Mouse (Mus musculus): ENCODE data around the gene Abca6. TPM values are rescaled to one million over a fixed set of nuclear protein-coding genes. Genes with fewer than 3 reads are reported as not detected.

Gene Abca6
- polyA plus RNA-seq, 1 experiment from 2014 or later, result 0.17 TPM

DNA sequence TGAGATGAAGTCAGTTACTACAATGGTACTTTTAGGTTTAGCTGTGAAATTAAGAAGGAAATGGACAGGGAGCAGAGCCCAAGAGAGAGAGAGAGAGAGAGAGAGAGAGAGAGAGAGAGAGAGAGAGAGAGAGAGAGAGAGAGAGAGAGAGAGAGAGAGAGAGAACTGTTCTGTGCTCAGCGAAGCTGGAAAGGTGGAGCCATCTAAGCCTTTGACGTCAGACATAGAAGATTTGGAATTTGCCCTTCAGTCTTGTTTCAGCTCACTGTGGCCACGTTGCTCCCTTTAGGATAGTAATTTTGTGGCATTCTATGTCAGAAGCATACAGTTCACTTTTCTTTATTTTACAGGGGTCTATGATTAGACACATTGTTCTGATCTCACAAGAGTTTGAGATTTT, 10.3 kb upstream of the Abca6 start:
- no peak overlapping the region for H3K4me2 ChIP-seq
- H3K9ac ChIP-seq, result no peak overlapping the region
- WGBS, result 86% methylated on average over 3 of the region's 3 CpGs
- no peaks in the 10 kb centered on the region for H3K27me3 ChIP-seq (replicated peaks)
- H3K36me3 ChIP-seq (replicated peaks), result no peaks in the 10 kb centered on the region
- no peak overlapping the region for H3K4me3 ChIP-seq
- H3K27ac ChIP-seq, result no peak overlapping the region
- no peaks in the 10 kb centered on the region for H3K9me3 ChIP-seq
- ATAC-seq (replicated peaks), result no peak
- no peaks in the 10 kb centered on the region for H3K4me1 ChIP-seq

DNA sequence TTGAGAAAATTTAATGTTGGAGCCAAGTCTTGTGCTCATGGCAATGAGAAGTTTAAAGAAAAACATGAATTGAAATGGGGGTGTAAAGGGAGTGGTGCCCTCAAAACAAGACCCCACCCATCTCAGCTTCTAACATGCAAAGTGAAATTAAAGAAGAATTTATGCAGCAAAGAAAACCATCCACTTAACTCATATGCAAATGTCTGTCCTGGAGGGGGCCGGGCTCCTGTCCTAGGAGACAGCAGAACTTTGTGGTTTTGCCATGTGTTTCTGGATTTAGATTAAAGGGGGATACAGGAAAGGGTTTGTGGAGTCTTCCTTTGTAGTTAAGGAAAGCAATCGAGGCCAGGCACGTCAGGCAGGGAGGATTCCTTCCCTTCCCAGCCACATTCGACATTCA, 6.3 kb upstream of the Abca6 start:
- H3K27ac ChIP-seq, result no peak overlapping the region
- no peaks in the 10 kb centered on the region for H3K9me3 ChIP-seq
- H3K4me2 ChIP-seq, result no peak overlapping the region
- 82% methylated on average over 4 of the region's 4 CpGs for WGBS
- H3K4me1 ChIP-seq, result no peaks in the 10 kb centered on the region
- no peak overlapping the region for H3K9ac ChIP-seq
- H3K27me3 ChIP-seq (replicated peaks), result no peaks in the 10 kb centered on the region
- ATAC-seq (replicated peaks), result no peak
- no peak overlapping the region for H3K4me3 ChIP-seq
- no peaks in the 10 kb centered on the region for H3K36me3 ChIP-seq (replicated peaks)

DNA sequence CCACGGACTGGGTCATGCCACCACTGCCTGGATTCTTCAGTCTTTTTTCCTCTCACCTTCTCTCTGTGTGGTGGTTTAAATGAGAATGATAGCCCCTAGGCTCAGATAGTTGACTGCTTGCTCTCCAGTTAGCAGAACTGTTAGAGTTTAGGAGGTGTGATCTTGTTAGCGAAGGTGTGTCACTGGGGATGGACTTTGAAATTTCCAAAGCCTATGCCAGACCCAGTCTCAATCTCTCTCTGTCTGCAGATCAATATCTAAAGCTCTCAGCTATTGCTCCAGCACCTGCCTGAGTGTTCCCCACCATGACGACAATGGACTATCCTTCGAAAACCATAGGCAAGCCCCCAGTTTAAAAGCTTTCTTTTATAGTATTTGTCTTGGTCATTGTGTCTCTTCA, 5.5 kb upstream of the Abca6 start:
- H3K4me1 ChIP-seq, result no peaks in the 10 kb centered on the region
- H3K27ac ChIP-seq, result no peak overlapping the region
- 96% methylated on average over 4 of the region's 4 CpGs for WGBS

DNA sequence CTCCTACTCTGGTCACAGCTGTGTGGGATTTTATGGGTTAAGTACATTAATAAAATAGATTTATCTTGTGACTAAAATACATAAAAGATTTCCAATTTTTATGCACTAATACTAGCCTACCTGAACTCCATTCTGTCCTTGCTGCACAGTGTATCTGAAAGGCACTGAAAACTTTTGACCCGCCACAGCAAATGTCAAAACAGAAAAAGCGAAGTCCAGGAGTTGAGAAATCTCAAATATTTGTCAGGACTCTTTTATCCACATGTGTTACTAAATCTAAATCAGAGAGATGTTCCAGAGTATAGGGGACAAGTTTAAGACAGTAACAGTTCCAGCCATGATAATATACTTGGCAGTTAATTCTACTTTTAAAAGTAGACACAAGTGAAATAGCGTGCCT, 680 bp upstream of the Abca6 start:
- Histone ChIP-seq H3K4me2 (no peak overlapping the region), H3K4me1 (0 out of 2 replicates have a peak, but pooled peaks cover 4% of the 10 kb centered on the region), H3K4me3 (no peak overlapping the region), H3K9ac (no peak overlapping the region), H3K27ac (no peak overlapping the region), H3K36me3 (replicated peaks) (no peaks in the 10 kb centered on the region), H3K27me3 (replicated peaks) (no peaks in the 10 kb centered on the region), H3K9me3 (no peaks in the 10 kb centered on the region)
- no peak for ATAC-seq (replicated peaks)
- WGBS, result 87% methylated on average over 3 of the region's 3 CpGs

More for the DNA sequence above, 5.5 kb upstream of the Abca6 start:
- H3K9me3 ChIP-seq, result no peaks in the 10 kb centered on the region
- ATAC-seq (replicated peaks), result no peak
- H3K9ac ChIP-seq, result no peak overlapping the region
- no peak overlapping the region for H3K4me2 ChIP-seq
- H3K36me3 ChIP-seq (replicated peaks), result no peaks in the 10 kb centered on the region
- H3K27me3 ChIP-seq (replicated peaks), result no peaks in the 10 kb centered on the region
- H3K4me3 ChIP-seq, result no peak overlapping the region

DNA sequence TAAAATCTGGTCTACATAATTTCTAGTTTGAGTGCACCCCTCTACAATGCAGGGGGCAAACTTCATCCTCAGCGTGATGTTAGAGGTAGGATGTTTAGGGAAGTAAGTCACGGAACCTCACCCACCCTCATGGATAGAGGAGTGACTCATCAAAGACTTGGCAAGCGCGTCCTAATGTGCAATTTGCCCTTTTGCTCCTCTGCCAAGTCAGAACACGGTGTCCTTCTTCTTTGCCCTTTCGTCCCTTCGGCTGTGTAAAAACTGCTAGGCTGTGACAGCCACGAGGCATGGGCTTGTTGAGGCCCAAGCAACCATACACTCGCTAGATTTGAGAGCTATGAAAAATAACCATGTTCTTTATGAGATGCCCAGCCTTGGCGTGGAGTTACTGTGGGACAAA, 6.8 kb downstream of the Abca6 start:
- Histone ChIP-seq H3K27me3 (replicated peaks) (no peaks in the 10 kb centered on the region), H3K4me2 (no peak overlapping the region), H3K4me1 (no peaks in the 10 kb centered on the region), H3K36me3 (replicated peaks) (no peaks in the 10 kb centered on the region), H3K27ac (no peak overlapping the region), H3K9ac (no peak overlapping the region), H3K9me3 (no peaks in the 10 kb centered on the region), H3K4me3 (no peak overlapping the region)
- 92% methylated on average over 10 of the region's 10 CpGs for WGBS
- no peak for ATAC-seq (replicated peaks)

DNA sequence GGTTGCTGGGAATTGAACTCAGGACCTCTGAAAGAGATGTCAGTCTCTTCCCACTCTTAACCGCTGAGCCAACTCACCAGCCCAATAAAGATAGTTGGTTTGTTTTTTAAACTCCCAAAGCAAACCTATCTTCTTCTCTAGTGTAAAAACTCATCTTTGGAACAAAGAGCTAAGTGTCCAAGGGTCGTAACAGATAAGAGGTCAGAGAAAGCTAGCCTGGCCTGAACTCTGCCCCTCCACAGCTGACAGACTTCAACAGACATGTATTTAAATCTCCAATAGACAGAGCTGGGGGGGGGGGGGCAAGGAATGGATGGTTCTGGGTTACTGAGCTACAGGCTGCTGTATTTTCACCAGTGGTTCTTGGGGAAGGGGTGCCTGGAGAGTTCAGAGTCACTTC, 14.1 kb downstream of the Abca6 start:
- H3K9ac ChIP-seq, result no peak overlapping the region
- no peaks in the 10 kb centered on the region for H3K36me3 ChIP-seq (replicated peaks)
- no peaks in the 10 kb centered on the region for H3K9me3 ChIP-seq
- H3K4me2 ChIP-seq, result no peak overlapping the region
- H3K4me1 ChIP-seq, result no peaks in the 10 kb centered on the region
- H3K4me3 ChIP-seq, result no peak overlapping the region
- WGBS, result 88% methylated on average over 2 of the region's 2 CpGs
- ATAC-seq (replicated peaks), result no peak
- no peaks in the 10 kb centered on the region for H3K27me3 ChIP-seq (replicated peaks)
- no peak overlapping the region for H3K27ac ChIP-seq

DNA sequence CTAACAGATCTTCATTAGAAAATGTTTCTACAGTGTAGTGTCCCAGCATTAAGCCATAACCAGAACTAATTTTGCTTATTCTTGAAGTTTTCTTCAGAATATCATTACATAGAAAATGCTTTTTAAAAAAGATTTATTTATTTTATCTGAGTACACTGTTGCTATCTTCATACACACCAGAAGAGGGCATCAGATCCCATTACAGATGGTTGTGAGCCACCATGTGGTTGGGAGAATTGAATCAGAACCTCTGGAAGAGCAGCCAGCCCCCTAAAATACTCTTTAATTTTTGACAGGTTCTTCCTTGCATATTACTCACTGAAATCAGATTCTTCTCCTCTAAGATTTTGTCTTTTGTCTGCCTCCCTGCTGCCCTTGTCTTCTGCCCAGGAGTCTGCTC, 18.6 kb downstream of the Abca6 start:
- H3K4me1 ChIP-seq, result no peaks in the 10 kb centered on the region
- H3K9me3 ChIP-seq, result no peaks in the 10 kb centered on the region
- no peak overlapping the region for H3K4me3 ChIP-seq
- no peaks in the 10 kb centered on the region for H3K36me3 ChIP-seq (replicated peaks)
- no peak for ATAC-seq (replicated peaks)
- no peak overlapping the region for H3K9ac ChIP-seq
- H3K27me3 ChIP-seq (replicated peaks), result no peaks in the 10 kb centered on the region
- no peak overlapping the region for H3K27ac ChIP-seq
- no peak overlapping the region for H3K4me2 ChIP-seq

DNA sequence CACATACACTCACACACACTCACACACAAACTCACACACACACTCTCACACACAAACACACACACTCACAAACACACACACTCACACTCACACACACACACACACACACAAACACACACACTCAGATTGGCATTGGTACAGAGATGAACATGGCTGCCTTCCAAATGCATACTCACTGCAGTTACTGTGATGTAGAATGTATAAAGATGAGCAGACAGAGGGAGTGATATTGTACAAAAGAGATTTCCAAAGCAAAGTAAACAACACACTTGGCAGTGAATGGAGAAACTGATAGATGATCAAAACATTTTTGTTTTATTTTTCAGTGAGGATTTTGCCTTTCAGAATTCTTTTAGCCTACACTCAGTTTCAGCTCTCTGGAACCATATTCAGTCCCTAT, 34.5 kb downstream of the Abca6 start:
- ATAC-seq (replicated peaks), result no peak
- Histone ChIP-seq H3K27ac (no peak overlapping the region), H3K9me3 (no peaks in the 10 kb centered on the region), H3K4me2 (no peak overlapping the region), H3K4me1 (no peaks in the 10 kb centered on the region), H3K36me3 (replicated peaks) (no peaks in the 10 kb centered on the region), H3K9ac (no peak overlapping the region), H3K4me3 (no peak overlapping the region), H3K27me3 (replicated peaks) (no peaks in the 10 kb centered on the region)

DNA sequence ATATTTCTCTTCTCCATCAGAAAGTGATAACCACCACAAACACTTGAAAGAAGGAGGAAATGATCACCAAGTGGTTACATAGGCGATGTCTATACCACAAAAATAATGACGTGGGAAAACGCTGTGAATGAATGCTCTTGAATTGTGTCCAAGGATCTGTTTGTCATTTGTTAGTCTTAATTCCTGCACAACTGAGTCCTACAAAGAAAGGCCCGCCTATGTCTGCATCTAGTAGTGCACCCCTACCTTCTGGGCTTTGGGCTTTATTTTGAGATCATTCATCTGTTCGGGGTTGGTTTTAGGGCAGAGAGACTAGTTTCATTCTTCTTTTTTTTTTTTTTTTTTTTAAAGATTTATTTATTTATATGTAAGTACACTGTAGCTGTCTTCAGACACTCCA, 47.6 kb downstream of the Abca6 start:
- Histone ChIP-seq H3K27ac (no peak overlapping the region), H3K36me3 (replicated peaks) (no peaks in the 10 kb centered on the region), H3K4me1 (no peaks in the 10 kb centered on the region), H3K9me3 (no peaks in the 10 kb centered on the region), H3K4me3 (no peak overlapping the region), H3K9ac (no peak overlapping the region), H3K4me2 (no peak overlapping the region), H3K27me3 (replicated peaks) (no peaks in the 10 kb centered on the region)
- ATAC-seq (replicated peaks), result no peak
- 89% methylated on average over 5 of the region's 5 CpGs for WGBS

DNA sequence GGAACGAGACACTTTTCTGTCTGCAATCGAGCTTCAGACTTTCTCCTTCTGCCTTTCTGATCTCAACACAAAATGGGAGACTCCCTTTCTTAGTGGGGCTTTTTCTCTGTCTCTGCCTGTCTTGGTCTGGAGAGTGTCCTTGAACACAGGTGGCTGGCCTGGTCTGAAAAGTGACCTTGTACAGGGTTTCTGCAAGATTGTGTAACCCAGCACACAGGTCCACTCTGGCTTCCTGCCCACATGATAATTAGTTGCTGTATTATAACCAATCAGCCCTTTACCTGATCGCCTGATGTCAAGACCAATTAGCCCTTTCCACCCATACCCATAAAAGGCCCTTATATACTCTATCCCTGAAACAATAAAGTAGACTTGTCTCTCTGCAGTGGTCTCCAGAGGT, 52.7 kb downstream of the Abca6 start:
- no peak overlapping the region for H3K4me2 ChIP-seq
- no peaks in the 10 kb centered on the region for H3K27me3 ChIP-seq (replicated peaks)
- no peaks in the 10 kb centered on the region for H3K9me3 ChIP-seq
- ATAC-seq (replicated peaks), result no peak
- H3K27ac ChIP-seq, result no peak overlapping the region
- H3K4me1 ChIP-seq, result no peaks in the 10 kb centered on the region
- H3K9ac ChIP-seq, result no peak overlapping the region
- H3K4me3 ChIP-seq, result no peak overlapping the region
- WGBS, result 86% methylated on average over 3 of the region's 3 CpGs
- no peaks in the 10 kb centered on the region for H3K36me3 ChIP-seq (replicated peaks)

DNA sequence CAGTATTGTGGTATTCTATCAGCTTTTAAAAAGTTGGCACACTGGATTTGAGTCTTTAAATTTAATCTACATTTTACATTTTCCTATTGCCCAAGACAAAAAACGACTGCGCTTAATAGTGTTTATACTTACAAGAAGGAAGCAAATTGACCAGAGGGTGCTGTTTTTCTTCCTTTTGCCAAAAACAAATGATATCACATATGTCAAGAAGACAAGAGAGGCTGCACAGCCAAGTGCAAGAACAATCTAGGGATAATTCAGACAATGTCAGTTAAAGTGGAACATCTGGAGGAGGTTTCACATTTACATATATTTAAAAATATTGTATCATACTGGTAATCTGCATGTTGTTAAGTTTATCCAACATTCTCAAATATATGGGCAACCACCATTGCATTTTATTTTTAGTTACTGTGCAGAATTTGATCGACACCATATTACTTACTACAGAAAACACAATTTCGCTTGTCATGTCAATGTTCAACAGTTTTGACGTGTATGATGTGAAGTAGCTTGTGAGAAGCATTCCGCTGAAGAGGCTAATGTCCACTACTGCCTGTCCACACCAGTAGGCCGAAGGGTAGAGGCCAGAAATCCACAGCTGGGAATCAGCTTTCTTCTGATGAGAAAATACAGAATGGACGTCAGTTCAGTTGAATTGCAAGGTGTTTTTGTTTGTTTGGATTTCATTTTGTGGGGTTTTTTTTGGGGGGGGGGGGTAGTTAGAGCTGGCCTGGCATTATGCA, 54.8 kb downstream of the Abca6 start:
- ATAC-seq (replicated peaks), result no peak
- WGBS, result 90% methylated on average over 8 of the region's 8 CpGs
- H3K4me3 ChIP-seq, result no peak overlapping the region

DNA sequence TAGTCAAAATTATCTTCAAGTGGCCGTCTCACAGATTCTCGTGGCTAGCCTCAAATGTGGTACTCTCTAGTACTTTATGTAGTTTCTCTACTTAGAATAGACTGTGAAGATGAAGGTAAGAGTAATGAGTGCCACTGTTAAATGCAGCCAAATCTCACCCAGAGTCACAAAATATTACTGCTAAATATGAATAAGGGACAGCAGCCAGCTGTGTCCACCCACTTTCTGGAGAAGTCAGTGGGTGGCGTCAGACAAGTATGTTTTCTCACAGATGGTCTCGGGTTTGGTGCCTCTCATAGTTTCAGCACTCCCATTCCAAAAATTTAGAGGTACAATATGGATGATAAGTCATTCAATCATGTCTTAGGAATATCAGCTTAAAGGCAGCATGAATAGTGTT, 56.3 kb downstream of the Abca6 start:
- no peak for ATAC-seq (replicated peaks)
- no peaks in the 10 kb centered on the region for H3K9me3 ChIP-seq
- no peak overlapping the region for H3K9ac ChIP-seq
- H3K4me2 ChIP-seq, result no peak overlapping the region
- H3K4me1 ChIP-seq, result no peaks in the 10 kb centered on the region
- no peaks in the 10 kb centered on the region for H3K36me3 ChIP-seq (replicated peaks)
- H3K27ac ChIP-seq, result no peak overlapping the region
- H3K4me3 ChIP-seq, result no peak overlapping the region
- WGBS, result 89% methylated on average over 4 of the region's 4 CpGs
- no peaks in the 10 kb centered on the region for H3K27me3 ChIP-seq (replicated peaks)

More for the DNA sequence above, 54.8 kb downstream of the Abca6 start:
- Histone ChIP-seq H3K4me1 (no peaks in the 10 kb centered on the region), H3K27me3 (replicated peaks) (no peaks in the 10 kb centered on the region), H3K27ac (no peak overlapping the region), H3K4me2 (no peak overlapping the region), H3K9me3 (no peaks in the 10 kb centered on the region), H3K9ac (no peak overlapping the region), H3K36me3 (replicated peaks) (no peaks in the 10 kb centered on the region)

DNA sequence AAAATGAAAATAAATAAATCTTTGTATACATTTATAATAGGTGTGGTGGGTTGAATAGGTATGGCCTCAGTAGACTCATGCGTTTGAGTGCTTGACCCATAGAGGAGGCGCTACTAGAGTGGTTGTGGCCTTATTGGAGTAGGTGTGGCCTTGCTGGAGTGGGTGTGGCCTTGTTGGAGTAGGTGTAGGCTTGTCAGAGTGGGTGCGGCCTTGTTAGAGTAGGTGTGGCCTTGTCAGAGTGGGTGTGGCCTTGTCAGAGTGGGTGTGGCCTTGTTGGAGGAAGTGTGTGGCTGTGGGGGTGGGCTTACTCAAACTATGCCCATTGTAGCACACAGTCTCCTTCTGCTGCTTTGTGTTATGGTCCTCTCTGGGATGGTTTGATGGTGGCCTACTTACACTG, 80.4 kb downstream of the Abca6 start:
- 97% methylated on average over 3 of the region's 3 CpGs for WGBS
- Histone ChIP-seq H3K4me3 (no peak overlapping the region), H3K27me3 (replicated peaks) (no peaks in the 10 kb centered on the region), H3K36me3 (replicated peaks) (no peaks in the 10 kb centered on the region), H3K27ac (no peak overlapping the region), H3K4me1 (no peaks in the 10 kb centered on the region), H3K4me2 (no peak overlapping the region), H3K9me3 (no peaks in the 10 kb centered on the region), H3K9ac (no peak overlapping the region)
- ATAC-seq (replicated peaks), result no peak
